Mouse (Mus musculus) brain, adult 2 months (tissue): Measurements from ENCODE around the gene Gm6465.
"Not testable (repeated sequence)": the region's sequence is repeated elsewhere in the genome, so short reads cannot be mapped to it uniquely, and the experiment has no call there.

Experiments
- DNase-seq: peaks from one replicate; pipeline ENCODE4 v3.0.0; 2011; ENCODE audit warnings: low read depth, low spot score

The Gm6465 gene

DNA sequence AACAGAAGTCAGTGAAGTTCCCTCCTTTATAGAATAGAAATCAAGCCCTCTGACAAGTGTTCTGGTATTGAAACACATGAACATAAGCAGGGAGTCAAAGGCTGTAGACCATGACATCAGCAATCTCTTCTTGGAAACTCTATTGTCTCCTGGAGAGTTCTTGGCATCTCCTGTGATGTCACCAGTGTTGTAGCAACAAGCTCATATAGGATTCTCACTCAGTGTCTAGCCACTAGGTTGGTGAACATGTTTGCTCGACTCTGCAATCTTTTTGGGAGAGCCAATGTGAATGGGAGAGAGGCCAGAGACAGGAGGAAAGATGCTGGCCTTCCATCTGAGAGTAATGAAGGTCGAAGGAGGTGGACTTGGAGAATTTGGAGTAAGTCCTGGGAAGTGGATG, at the start of gene Gm6465:
TSS of gene Gm6465 (plus strand) at position 301 of the 400 bp plus-strand sequence.
- not testable (repeated sequence) for DNase-seq

DNA sequence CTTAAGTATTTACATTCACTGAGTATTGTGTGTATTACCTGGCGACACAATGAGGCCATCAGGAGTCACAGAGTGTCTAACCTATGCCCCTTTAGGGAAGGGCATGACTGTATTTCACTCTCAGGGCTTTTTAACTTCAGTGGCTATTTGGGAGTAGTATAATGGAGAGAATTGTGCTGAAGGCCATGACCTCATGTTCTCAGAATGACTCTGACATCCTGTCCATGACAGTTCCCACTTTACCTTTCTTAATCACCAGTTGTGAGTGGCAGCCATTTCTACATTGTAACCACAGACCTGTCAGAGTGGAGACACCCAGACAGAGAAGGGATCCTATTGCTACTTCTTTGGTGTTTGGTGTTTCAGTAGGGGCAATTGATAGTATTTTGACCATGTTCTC, 485 bp downstream of the Gm6465 start:
- not testable (repeated sequence) for DNase-seq

DNA sequence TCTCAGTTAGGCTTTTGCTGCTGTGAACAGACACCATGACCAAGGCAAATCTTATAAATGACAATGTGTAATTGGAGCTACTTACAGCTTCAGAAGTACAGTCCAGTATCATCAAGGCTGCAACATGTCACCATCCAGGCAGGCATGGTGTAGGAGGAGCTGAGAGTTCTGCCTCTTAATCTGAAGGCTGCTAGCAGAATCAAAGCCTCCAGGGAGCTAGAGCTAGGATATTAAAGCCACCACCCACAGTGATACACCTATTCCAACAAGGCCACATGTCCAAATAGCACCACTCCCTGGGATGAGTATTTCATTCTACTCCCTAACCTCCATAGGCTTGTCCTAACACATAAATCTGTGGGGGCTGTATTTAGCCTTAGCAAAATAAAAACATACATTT, 12.6 kb downstream of the Gm6465 start:
- not testable (repeated sequence) for DNase-seq
